Mouse (Mus musculus): ENCODE data around the gene Spata13.
A peak's percentile ranks its signal among the peaks of the same experiment; 100 is the strongest.

Spata13 gene

GRCm38 (mm10) chr14:60747154-60747870 lies 113.5 kb downstream of the Spata13 start:
- DNase-seq (ENCODE audit: inconsistent ontology term) = no peak

GRCm38 (mm10) chr14:60749880-60750279 lies 116.1 kb downstream of the Spata13 start:
- DNase-seq (ENCODE audit: inconsistent ontology term) = no peak

- no peak for DNase-seq (ENCODE audit: inconsistent ontology term)
Measured at GRCm38 (mm10) chr14:60751581-60751980, 117.8 kb downstream of the Spata13 start.

- peak; percentile 93 for DNase-seq (ENCODE audit: inconsistent ontology term)
Measured at GRCm38 (mm10) chr14:60752892-60753800, 119.3 kb downstream of the Spata13 start.

- no peak for DNase-seq (ENCODE audit: inconsistent ontology term)
Measured at GRCm38 (mm10) chr14:60753801-60754126, 120.0 kb downstream of the Spata13 start.

GRCm38 (mm10) chr14:60754656-60755055 lies 120.9 kb downstream of the Spata13 start:
- DNase-seq (ENCODE audit: inconsistent ontology term) = no peak

GRCm38 (mm10) chr14:60756271-60756670 lies 122.5 kb downstream of the Spata13 start:
- no peak for DNase-seq (ENCODE audit: inconsistent ontology term)

GRCm38 (mm10) chr14:60757265-60757664 lies 123.5 kb downstream of the Spata13 start:
- no peak for DNase-seq (ENCODE audit: inconsistent ontology term)

GRCm38 (mm10) chr14:60757722-60758121 lies 123.9 kb downstream of the Spata13 start:
- DNase-seq (ENCODE audit: inconsistent ontology term) = no peak

- no peak for DNase-seq (ENCODE audit: inconsistent ontology term)
Measured at GRCm38 (mm10) chr14:60759097-60759496, 125.3 kb downstream of the Spata13 start.

- no peak for DNase-seq (ENCODE audit: inconsistent ontology term)
Measured at GRCm38 (mm10) chr14:60761801-60762200, 128.0 kb downstream of the Spata13 start.

- DNase-seq (ENCODE audit: inconsistent ontology term) = no peak
Measured at GRCm38 (mm10) chr14:60762754-60763153, 129.0 kb downstream of the Spata13 start.

- DNase-seq (ENCODE audit: inconsistent ontology term) = no peak
Measured at GRCm38 (mm10) chr14:60763746-60764145, 129.9 kb downstream of the Spata13 start.

GRCm38 (mm10) chr14:60764526-60764925 lies 130.7 kb downstream of the Spata13 start:
- no peak for DNase-seq (ENCODE audit: inconsistent ontology term)

GRCm38 (mm10) chr14:60765025-60765424 lies 131.2 kb downstream of the Spata13 start:
- peak; percentile 91 for DNase-seq (ENCODE audit: inconsistent ontology term)

GRCm38 (mm10) chr14:60767884-60768283 lies 134.1 kb downstream of the Spata13 start, which contains the start of gene C1qtnf9:
Gene C1qtnf9 (plus strand): TSS chr14:60768134.
- no peak for DNase-seq (ENCODE audit: inconsistent ontology term)

GRCm38 (mm10) chr14:60769340-60769739 lies 135.5 kb downstream of the Spata13 start:
- no peak for DNase-seq (ENCODE audit: inconsistent ontology term)

- DNase-seq (ENCODE audit: inconsistent ontology term) = no peak
Measured at GRCm38 (mm10) chr14:60770594-60770993, 136.8 kb downstream of the Spata13 start.

GRCm38 (mm10) chr14:60771057-60771456 lies 137.3 kb downstream of the Spata13 start:
- DNase-seq (ENCODE audit: inconsistent ontology term) = peak; percentile 73

- no peak for DNase-seq (ENCODE audit: inconsistent ontology term)
Measured at GRCm38 (mm10) chr14:60773476-60773875, 139.7 kb downstream of the Spata13 start.

- DNase-seq (ENCODE audit: inconsistent ontology term) = no peak
Measured at GRCm38 (mm10) chr14:60776521-60776920, 142.7 kb downstream of the Spata13 start.

- DNase-seq (ENCODE audit: inconsistent ontology term) = no peak
Measured at GRCm38 (mm10) chr14:60777485-60777919, 143.7 kb downstream of the Spata13 start.

- no peak for DNase-seq (ENCODE audit: inconsistent ontology term)
Measured at GRCm38 (mm10) chr14:60779198-60779597, 145.4 kb downstream of the Spata13 start.

Data from Muller cell, postnatal 12 days (primary cell).